Mouse (Mus musculus) forebrain, embryonic 12.5 days (tissue): ENCODE measurements around the gene Aacs. TPM values are rescaled to one million over a fixed set of nuclear protein-coding genes. Genes with fewer than 3 reads are reported as not detected.

Source experiments
- ATAC-seq: fragments of 200-750 bp; cut with Nextera tagmentation; 2 replicates; pipeline ENCODE4 v1.8.0; 2017; ENCODE audit warnings: moderate TSS enrichment; ENCODE audit not compliant: low FRiP score
- H3K27ac ChIP-seq: fragments of 300-500 bp; sonication (generic); 2 replicates; pipeline ENCODE4 v1.5.1; 2016; ENCODE audit warnings: mild to moderate bottlenecking
- H3K27me3 ChIP-seq: fragments of 300-500 bp; sonication (generic); 2 replicates; pipeline ENCODE4 v1.6.1; 2016; ENCODE audit warnings: mild to moderate bottlenecking
- H3K36me3 ChIP-seq: fragments of 300-500 bp; sonication (generic); replicated peaks from 2 replicates; pipeline ENCODE4 v1.6.1; 2016; ENCODE audit warnings: mild to moderate bottlenecking
- H3K4me1 ChIP-seq: fragments of 300-500 bp; sonication (generic); 2 replicates; pipeline ENCODE4 v1.6.1; 2016
- H3K4me2 ChIP-seq: fragments of 300-500 bp; sonication (generic); 2 replicates; pipeline ENCODE4 v1.6.1; 2016; ENCODE audit warnings: mild to moderate bottlenecking, moderate library complexity
- H3K4me3 ChIP-seq: fragments of 300-500 bp; sonication (generic); replicated peaks from 2 replicates; pipeline ENCODE4 v1.5.1; 2016; ENCODE audit warnings: mild to moderate bottlenecking
- H3K9ac ChIP-seq: fragments of 300-500 bp; sonication (generic); 2 replicates; pipeline ENCODE4 v1.6.1; 2016; ENCODE audit warnings: mild to moderate bottlenecking
- H3K9me3 ChIP-seq: fragments of 300-500 bp; sonication (generic); 2 replicates; pipeline ENCODE4 v1.6.1; 2016
- WGBS: fragments of 180-500 bp; shearing (Covaris S2); methylation state at CpG from one replicate; pipeline ENCODE4 v1.1.7; 2016; 5-methylcytosine and 5-hydroxymethylcytosine counted together
- polyA plus RNA-seq: library from polyadenylated mRNA; unstranded; fragments of >200 nt; fragmentation: Nextera tagmentation; extraction: Ambion mirVana; gene quantifications from 2 replicates; pipeline ENCODE4 v1.2.1, GENCODE M21; 2016

Gene Aacs
- polyA plus RNA-seq, 1 experiment from 2014 or later, result 62.3 TPM

DNA sequence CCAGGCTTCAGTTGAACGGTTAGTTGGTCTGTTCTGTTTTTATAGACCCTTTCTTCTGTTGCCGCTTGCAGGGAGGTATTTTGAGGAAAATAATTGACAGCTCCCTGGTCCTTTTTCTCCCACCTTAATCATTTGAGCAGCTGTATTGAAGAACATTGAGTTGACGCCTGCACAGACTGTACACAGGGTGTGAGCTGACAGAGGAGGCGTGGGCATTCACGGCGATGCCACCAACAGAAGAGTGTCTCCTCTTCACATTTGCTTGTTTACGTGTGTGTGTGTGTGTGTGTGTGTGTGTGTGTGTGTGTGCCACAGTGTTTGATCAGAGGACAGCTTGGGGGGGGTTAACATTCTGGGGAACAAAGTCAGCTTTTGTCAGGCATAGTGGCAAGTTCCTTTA is 29.3 kb upstream of the Aacs start:
- WGBS, result 78% methylated on average over 7 of the region's 7 CpGs
- no peaks in the 10 kb centered on the region for H3K9me3 ChIP-seq
- peaks cover 7% of the 10 kb centered on the region for H3K36me3 ChIP-seq

DNA sequence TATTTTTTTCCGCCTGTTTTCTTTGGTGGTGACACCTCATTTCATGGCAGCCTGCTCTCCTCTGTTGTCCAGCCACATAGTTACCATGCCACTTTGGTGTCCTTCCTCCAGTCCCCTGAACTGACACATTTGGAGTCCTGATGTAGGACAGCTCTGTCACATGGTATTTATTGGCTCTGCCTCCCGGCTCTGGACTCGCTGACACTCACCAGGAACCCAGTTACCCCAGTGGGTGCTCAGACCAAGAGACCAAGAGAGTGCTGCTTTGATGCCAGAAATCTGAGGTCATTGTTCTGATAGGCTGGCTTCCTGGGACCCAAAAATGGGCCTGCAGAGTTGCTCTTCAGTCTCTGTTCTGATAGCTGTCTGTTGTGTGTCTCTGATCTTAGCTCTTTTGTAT is 27.6 kb upstream of the Aacs start:
- peaks cover 9% of the 10 kb centered on the region; the same call in 1 of the 2 replicates for H3K4me1 ChIP-seq
- H3K27ac ChIP-seq, result no peak overlapping the region
- H3K4me3 ChIP-seq, result no peak overlapping the region
- peaks cover 18% of the 10 kb centered on the region for H3K36me3 ChIP-seq
- no peaks in the 10 kb centered on the region for H3K27me3 ChIP-seq
- no peaks in the 10 kb centered on the region for H3K9me3 ChIP-seq
- no peak for ATAC-seq
- no peak overlapping the region for H3K9ac ChIP-seq
- WGBS, result 92% methylated on average over 3 of the region's 3 CpGs
- H3K4me2 ChIP-seq, result no peak overlapping the region

More for the DNA sequence above, 29.3 kb upstream of the Aacs start:
- no peak overlapping the region for H3K9ac ChIP-seq
- no peaks in the 10 kb centered on the region for H3K27me3 ChIP-seq
- H3K27ac ChIP-seq, result no peak overlapping the region
- H3K4me3 ChIP-seq, result no peak overlapping the region
- no peak for ATAC-seq
- peaks cover 19% of the 10 kb centered on the region for H3K4me1 ChIP-seq
- no peak overlapping the region for H3K4me2 ChIP-seq

DNA sequence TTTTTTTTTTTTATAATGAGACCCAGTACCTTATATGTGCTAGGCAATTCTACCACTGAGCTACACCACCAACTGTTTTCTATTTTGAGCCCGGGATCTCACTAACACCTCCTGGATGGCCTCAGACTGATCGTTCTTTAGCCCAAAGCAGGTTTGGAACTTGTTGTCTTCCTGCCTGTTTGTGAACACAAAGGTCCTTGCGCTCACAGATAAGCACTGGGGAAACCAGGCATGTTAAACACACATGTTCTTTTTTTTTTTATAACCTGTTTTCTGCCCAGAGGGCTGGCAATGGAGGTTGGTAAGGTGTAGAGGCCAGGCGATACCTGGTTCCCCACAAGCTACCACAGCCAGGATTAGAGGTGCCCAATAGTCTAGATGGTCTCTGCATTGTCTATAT is 27.0 kb upstream of the Aacs start:
- no peaks in the 10 kb centered on the region for H3K9me3 ChIP-seq
- H3K4me2 ChIP-seq, result no peak overlapping the region
- no peaks in the 10 kb centered on the region for H3K27me3 ChIP-seq
- 93% methylated on average over 4 of the region's 4 CpGs for WGBS
- ATAC-seq, result no peak
- H3K27ac ChIP-seq, result no peak overlapping the region
- H3K9ac ChIP-seq, result no peak overlapping the region
- peaks cover 9% of the 10 kb centered on the region; the same call in 1 of the 2 replicates for H3K4me1 ChIP-seq
- no peak overlapping the region for H3K4me3 ChIP-seq
- peaks cover 15% of the 10 kb centered on the region for H3K36me3 ChIP-seq

DNA sequence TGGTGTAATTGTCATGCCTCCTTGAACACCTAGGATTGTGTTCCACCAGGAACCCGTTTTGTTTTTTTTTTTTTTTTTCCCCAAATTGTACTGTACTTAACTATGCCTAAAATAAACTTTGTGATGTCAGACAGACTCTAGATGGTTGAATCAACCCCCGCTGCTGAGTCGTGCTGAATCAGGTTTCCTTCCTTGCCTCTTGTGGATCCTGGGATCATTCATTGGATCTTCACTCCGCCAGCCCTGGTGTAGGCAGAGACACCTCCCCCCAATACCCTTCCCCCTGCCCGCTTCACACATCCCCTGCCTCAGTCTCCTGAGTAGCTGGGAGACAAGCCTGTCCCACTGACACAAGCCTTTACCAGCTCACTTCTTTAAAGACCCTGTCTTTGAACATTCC is 26.3 kb upstream of the Aacs start:
- H3K9ac ChIP-seq, result no peak overlapping the region
- H3K4me3 ChIP-seq, result no peak overlapping the region
- peaks cover 9% of the 10 kb centered on the region; the same call in 1 of the 2 replicates for H3K4me1 ChIP-seq
- H3K9me3 ChIP-seq, result no peaks in the 10 kb centered on the region
- WGBS, result 80% methylated on average over 5 of the region's 5 CpGs
- no peak overlapping the region for H3K27ac ChIP-seq
- no peak for ATAC-seq
- H3K4me2 ChIP-seq, result no peak overlapping the region
- H3K36me3 ChIP-seq, result peaks cover 20% of the 10 kb centered on the region
- no peaks in the 10 kb centered on the region for H3K27me3 ChIP-seq

DNA sequence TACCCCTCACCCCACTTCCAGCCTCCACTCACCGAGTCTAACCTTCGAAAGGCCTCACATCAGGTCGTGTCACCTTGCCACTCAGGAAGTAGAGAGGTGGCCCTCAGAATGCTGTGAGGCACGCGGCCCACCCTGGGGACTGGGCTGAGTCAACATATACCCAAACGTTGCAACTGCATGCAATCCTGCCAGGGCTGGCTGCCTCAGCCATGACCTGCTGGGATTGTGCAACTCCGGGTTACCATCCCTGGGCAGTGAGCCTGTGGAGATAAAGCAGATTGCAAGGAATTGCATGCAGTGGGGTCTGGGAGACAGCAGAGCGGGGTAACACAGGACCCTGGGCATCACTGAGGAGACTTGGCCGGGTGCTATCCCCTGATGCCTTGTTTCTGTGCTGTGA is 23.0 kb upstream of the Aacs start:
- WGBS, result 92% methylated on average over 9 of the region's 9 CpGs
- Histone ChIP-seq H3K9ac (no peak overlapping the region), H3K9me3 (no peaks in the 10 kb centered on the region), H3K4me1 (no peaks in the 10 kb centered on the region), H3K27me3 (no peaks in the 10 kb centered on the region), H3K4me3 (no peak overlapping the region), H3K4me2 (no peak overlapping the region), H3K27ac (no peak overlapping the region), H3K36me3 (peaks cover 38% of the 10 kb centered on the region)
- ATAC-seq, result no peak

DNA sequence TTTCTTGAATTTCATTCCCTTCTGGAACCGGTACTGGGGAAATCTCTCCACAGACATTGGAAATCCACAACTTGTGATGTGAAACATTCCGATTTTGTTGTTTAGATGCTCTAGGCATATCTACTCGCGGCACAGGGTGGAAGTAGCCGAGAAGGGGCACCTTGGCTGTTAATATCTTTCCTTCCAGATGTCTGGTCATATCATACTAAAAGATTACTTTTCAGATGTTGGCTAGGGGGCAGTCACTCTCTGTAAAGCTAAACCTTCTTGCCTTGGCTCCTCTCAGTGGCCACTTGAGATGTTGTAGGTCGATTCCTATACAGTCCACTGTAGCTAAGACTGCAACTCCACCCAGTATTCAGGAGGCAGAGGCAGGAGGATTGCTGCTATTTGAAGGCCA is 19.5 kb upstream of the Aacs start:
- Histone ChIP-seq H3K27me3 (no peaks in the 10 kb centered on the region), H3K4me1 (no peaks in the 10 kb centered on the region), H3K9ac (no peak overlapping the region), H3K36me3 (peaks cover 38% of the 10 kb centered on the region), H3K4me2 (no peak overlapping the region), H3K4me3 (no peak overlapping the region), H3K27ac (no peak overlapping the region), H3K9me3 (no peaks in the 10 kb centered on the region)
- 90% methylated on average over 6 of the region's 6 CpGs for WGBS
- no peak for ATAC-seq

DNA sequence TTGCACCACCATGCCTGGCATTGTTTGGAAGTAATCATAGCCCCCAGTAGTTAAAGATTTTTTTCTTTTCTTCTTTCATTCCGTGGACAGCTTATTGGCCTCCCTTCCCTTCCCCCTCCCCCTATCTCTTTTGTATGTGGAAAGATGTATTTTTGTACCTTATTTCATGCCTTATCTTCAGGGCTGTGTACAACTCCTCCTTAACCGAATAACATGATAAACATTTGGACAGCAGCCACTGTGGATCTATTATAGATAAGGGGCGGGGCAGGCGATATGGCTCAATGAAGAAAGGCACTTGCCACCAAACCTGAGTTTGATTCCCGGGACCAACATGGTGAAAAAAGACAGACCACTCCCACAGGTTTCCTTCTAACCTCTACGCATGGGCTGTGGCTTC is 18.1 kb upstream of the Aacs start:
- 90% methylated on average over 6 of the region's 6 CpGs for WGBS
- Histone ChIP-seq H3K4me3 (no peak overlapping the region), H3K9ac (no peak overlapping the region), H3K27me3 (no peaks in the 10 kb centered on the region), H3K4me2 (no peak overlapping the region), H3K4me1 (no peaks in the 10 kb centered on the region), H3K27ac (no peak overlapping the region), H3K9me3 (no peaks in the 10 kb centered on the region), H3K36me3 (peaks cover 32% of the 10 kb centered on the region)
- no peak for ATAC-seq

DNA sequence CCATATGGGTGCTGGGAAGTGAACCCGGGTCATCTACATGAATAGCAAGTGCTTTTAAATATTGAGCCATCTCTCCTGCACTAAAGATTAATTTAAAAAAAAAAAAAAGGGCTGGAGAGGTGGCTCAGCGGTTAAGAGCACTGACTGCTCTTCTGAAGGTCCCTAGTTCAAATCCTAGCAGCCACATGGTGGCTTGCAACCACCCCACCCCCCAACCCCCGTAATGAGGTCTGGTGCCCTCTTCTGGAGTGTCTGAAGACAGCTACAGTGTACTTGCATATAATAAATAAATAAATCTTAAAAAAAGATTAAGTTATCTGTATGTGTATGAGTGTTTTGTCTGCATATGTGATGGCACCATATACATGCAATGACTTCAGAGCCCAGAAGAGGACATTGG is 15.0 kb upstream of the Aacs start:
- no peak for ATAC-seq
- WGBS, result 94% methylated on average over 3 of the region's 3 CpGs
- H3K9ac ChIP-seq, result no peak overlapping the region
- H3K4me1 ChIP-seq, result peaks cover 4% of the 10 kb centered on the region
- H3K36me3 ChIP-seq, result peaks cover 8% of the 10 kb centered on the region
- H3K27me3 ChIP-seq, result no peaks in the 10 kb centered on the region
- no peaks in the 10 kb centered on the region for H3K9me3 ChIP-seq
- no peak overlapping the region for H3K27ac ChIP-seq
- no peak overlapping the region for H3K4me3 ChIP-seq
- no peak overlapping the region for H3K4me2 ChIP-seq

DNA sequence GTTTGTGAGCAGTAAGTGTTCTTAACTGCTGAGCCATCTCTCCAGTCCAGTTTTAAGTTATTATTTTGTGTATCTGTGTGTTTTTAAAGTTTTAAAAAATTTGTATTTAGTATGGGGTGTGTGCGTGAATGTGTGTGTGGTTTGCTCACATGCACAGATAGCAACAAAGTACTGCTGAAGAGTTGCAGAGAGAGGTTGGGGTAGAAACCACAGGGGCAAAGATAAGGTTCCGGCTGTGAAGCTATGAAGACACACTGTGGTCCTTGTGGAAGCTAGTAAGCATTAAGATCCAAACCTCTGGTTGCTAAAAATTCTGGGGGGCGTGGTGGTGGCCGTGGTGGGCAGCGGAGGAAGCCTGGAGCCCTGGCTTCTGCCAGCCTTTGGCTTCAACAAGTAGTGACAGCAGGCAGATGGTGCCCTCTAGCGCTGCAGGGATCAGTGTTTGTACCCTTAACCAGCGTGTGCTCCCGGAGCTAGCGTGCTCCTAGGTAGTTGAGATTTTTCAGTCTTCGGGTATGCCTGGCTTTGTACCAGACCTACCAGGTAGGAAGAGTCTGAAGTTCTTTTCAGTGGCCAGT is 13.7 kb upstream of the Aacs start:
- H3K27me3 ChIP-seq, result no peaks in the 10 kb centered on the region
- H3K4me1 ChIP-seq, result peaks cover 4% of the 10 kb centered on the region
- 66% methylated on average over 10 of the region's 10 CpGs for WGBS
- H3K9me3 ChIP-seq, result no peaks in the 10 kb centered on the region
- H3K27ac ChIP-seq, result no peak overlapping the region
- no peak for ATAC-seq
- H3K4me2 ChIP-seq, result no peak overlapping the region
- no peak overlapping the region for H3K4me3 ChIP-seq
- no peak overlapping the region for H3K9ac ChIP-seq
- no peaks in the 10 kb centered on the region; the same call in 1 of the 2 replicates for H3K36me3 ChIP-seq

DNA sequence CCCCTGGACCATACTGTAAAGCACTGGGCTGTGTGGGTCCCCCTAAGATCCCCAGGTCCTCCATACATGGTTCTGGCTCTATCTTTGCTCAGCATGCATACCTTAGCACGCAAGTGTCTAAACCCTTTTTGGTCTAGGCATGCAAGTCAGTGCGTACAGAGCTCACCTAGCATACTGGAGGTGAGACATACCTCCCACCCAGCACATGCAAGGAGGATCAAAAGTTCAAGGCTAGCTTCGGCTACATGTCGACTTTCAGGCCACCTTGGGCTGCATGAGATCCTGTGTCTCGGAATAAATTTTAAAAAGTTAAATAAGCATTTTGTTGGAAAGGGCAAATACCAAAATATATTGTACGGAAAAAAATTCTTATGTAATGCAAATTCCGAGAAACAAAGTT is 10.4 kb upstream of the Aacs start:
- H3K4me3 ChIP-seq, result peak overlapping the region; percentile 29; the same call in 1 of the 2 replicates
- H3K4me1 ChIP-seq, result peaks cover 4% of the 10 kb centered on the region
- ATAC-seq, result peak; percentile 47
- H3K4me2 ChIP-seq, result peak overlapping the region; percentile 51
- peak overlapping the region; percentile 8; the same call in 1 of the 2 replicates for H3K27ac ChIP-seq
- no peaks in the 10 kb centered on the region for H3K9me3 ChIP-seq
- 40% methylated on average over 7 of the region's 7 CpGs for WGBS
- H3K9ac ChIP-seq, result no peak overlapping the region
- no peaks in the 10 kb centered on the region for H3K27me3 ChIP-seq
- no peaks in the 10 kb centered on the region for H3K36me3 ChIP-seq

DNA sequence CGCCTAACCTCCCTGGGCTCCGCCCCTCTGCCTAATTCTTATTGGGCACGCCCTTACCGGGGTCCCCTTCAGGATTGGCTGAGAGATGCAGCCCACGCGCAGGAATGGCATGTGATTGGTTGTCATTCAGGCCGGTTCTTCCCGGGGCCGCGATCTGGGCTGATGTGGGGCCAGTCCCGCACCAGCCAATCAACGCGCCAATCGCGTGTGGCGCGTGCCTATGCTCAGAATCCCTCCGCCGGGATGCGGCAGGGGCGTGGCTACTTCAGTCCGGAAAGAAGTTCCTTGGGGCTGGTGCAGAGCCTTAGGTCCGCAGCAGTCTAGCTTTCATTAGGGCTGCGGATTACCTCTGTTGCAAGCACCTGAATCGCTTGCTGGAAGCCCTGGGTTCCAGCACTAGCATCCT is 9.9 kb upstream of the Aacs start:
- H3K4me2 ChIP-seq, result peak overlapping the region; percentile 51
- ATAC-seq, result peak; percentile 100
- H3K4me1 ChIP-seq, result peaks cover 4% of the 10 kb centered on the region
- H3K27ac ChIP-seq, result peak overlapping the region; percentile 63; the same call in 1 of the 2 replicates
- under 1% methylated on average over 25 of the region's 25 CpGs for WGBS
- H3K36me3 ChIP-seq, result no peaks in the 10 kb centered on the region
- peak overlapping the region; percentile 29 for H3K4me3 ChIP-seq
- H3K9me3 ChIP-seq, result no peaks in the 10 kb centered on the region
- no peaks in the 10 kb centered on the region for H3K27me3 ChIP-seq
- H3K9ac ChIP-seq, result peak overlapping the region; percentile 50

DNA sequence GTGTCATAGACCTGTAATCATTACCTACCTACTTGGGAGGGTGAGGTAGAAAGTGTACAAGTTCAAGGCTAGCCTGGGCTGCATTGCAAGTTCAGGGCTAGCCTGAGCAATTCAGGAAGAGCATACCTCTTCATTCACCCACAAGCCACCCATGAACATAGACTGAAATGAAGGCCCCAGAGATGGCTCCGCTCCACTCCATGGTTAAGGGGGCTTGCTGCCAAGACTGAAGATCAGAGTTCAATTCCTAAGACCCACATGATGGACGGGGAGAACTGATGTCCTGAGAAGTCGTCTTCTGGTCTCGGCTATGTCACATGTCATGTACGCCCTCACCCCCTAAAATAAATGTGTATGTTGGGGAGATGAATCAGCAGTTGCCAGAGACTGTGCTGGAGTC is 9.1 kb upstream of the Aacs start:
- no peak overlapping the region for H3K4me3 ChIP-seq
- H3K27ac ChIP-seq, result no peak overlapping the region
- no peaks in the 10 kb centered on the region for H3K27me3 ChIP-seq
- 92% methylated on average over 5 of the region's 5 CpGs for WGBS
- no peak for ATAC-seq
- peak overlapping the region; percentile 51; the same call in 1 of the 2 replicates for H3K4me2 ChIP-seq
- peaks cover 4% of the 10 kb centered on the region for H3K4me1 ChIP-seq
- no peaks in the 10 kb centered on the region for H3K36me3 ChIP-seq
- H3K9me3 ChIP-seq, result no peaks in the 10 kb centered on the region
- H3K9ac ChIP-seq, result no peak overlapping the region

DNA sequence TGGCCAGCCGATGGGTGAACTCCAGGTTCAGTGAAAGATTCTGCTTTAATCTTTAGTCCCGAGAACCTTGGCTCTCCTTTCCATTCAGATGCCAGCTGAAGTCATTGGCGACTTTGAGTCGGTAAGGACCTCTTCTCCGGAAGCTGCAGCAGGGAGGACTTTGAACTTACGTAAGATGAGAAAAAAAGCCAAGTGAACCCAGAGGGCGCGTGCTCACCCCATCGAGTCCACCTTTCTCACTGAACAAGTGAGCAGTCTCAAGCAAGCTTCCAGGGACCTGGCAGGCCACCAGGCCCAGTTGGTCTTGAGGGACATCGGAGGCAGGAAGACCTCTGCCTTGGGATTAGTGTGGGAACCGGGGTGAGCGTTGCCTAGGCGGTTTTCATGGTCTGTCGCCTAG is 8.4 kb upstream of the Aacs start:
- Histone ChIP-seq H3K4me3 (no peak overlapping the region), H3K4me2 (no peak overlapping the region), H3K4me1 (peaks cover 4% of the 10 kb centered on the region), H3K27me3 (no peaks in the 10 kb centered on the region), H3K27ac (no peak overlapping the region), H3K9me3 (no peaks in the 10 kb centered on the region), H3K9ac (no peak overlapping the region), H3K36me3 (no peaks in the 10 kb centered on the region)
- 90% methylated on average over 14 of the region's 14 CpGs for WGBS
- ATAC-seq, result no peak
